Comparison of ENCODE assay signal across 8 mouse cellular contexts in genomic region chr7:109536451-109536946, GRCm38 (mm10). TPM values are rescaled to one million over a fixed set of nuclear protein-coding genes. Genes with fewer than 3 reads are reported as not detected.
A peak's percentile ranks its signal among the peaks of the same experiment; 100 is the strongest.
DNase-seq lines count a peak whose midpoint lies in the region; ATAC-seq and TF ChIP-seq lines count a peak whose summit lies in the region.
"Had no signal": no experiment of that assay in that cellular context is flagged by ENCODE, and none has a peak within 500 bp of the region (broad histone marks: within the 10 kb centered on the region; RNA-seq: fewer than 3 reads in every experiment).

No protein-coding gene starts in this region.

- H3K9ac ChIP-seq in heart, embryonic 16.5 days (ENCODE audit: low read length), result 0 out of 2 replicates have a peak overlapping the region, but pooled peaks have one; percentile 8
- H3K9ac ChIP-seq: liver, embryonic 13.5 days had no signal

- H3K4me3 ChIP-seq in cortical plate, adult 2 months (ENCODE audit: insufficient read depth, low read length), result no peak overlapping the region
- no peak overlapping the region for H3K4me3 ChIP-seq in heart, embryonic 16.5 days (ENCODE audit: low read length)
- H3K4me3 ChIP-seq: liver, embryonic 13.5 days had no signal

- peak; percentile 73 for ATAC-seq in heart, embryonic 16.5 days (replicated peaks; ENCODE audit: extremely low read depth, insufficient read depth, low FRiP score)

- no peak for TF ChIP-seq CTCF in cortical plate, adult 2 months (IDR thresholded peaks at IDR 0.05; ENCODE audit: extremely low read depth, insufficient read depth, low read length)

- WGBS in heart, embryonic 16.5 days, result 34% methylated on average over 4 of the region's 4 CpGs

- H3K9me3 ChIP-seq in heart, embryonic 16.5 days (replicated peaks; ENCODE audit: control insufficient read depth, low read length), result no peaks in the 10 kb centered on the region
- H3K9me3 ChIP-seq: liver, embryonic 13.5 days had no signal

- peak overlapping the region; percentile 40; the same call in 1 of the 2 replicates for H3K27ac ChIP-seq in cortical plate, adult 2 months (ENCODE audit: insufficient read depth, low read length)
- peak overlapping the region; percentile 73 for H3K27ac ChIP-seq in heart, embryonic 16.5 days (ENCODE audit: low read length)
- H3K27ac ChIP-seq: liver, embryonic 13.5 days had no signal

- no peak overlapping the region for H3K4me2 ChIP-seq in heart, embryonic 16.5 days (ENCODE audit: low read depth, low read length)
- H3K4me2 ChIP-seq: liver, embryonic 13.5 days had no signal

- H3K4me1 ChIP-seq in cortical plate, adult 2 months (ENCODE audit: control insufficient read depth, insufficient read depth, low read length), result no peaks in the 10 kb centered on the region; the same call in 1 of the 2 replicates
- H3K4me1 ChIP-seq in heart, embryonic 16.5 days (ENCODE audit: control insufficient read depth, insufficient read depth, low read length), result peaks cover 16% of the 10 kb centered on the region

- TF ChIP-seq POLR2A in cortical plate, adult 2 months (IDR thresholded peaks at IDR 0.05; ENCODE audit: extremely low read depth, insufficient read depth, low read length), result no peak

- H3K36me3 ChIP-seq in heart, embryonic 16.5 days (ENCODE audit: control insufficient read depth, insufficient read depth), result peaks cover 33% of the 10 kb centered on the region

- H3K27me3 ChIP-seq in heart, embryonic 16.5 days (ENCODE audit: control insufficient read depth, insufficient read depth, low read length), result no peaks in the 10 kb centered on the region
- H3K27me3 ChIP-seq: liver, embryonic 13.5 days had no signal

- DNase-seq in right cerebral cortex, postnatal 4 days, result peak; percentile 75
- no peak for DNase-seq in right cerebral cortex, postnatal 36 days (ENCODE audit: low spot score in 2 of 2)
- DNase-seq in layer of hippocampus, postnatal 36 days, result peak; percentile 49 to 50
- DNase-seq in ovary, postnatal 36 days (ENCODE audit: low spot score), result peak; percentile 65
- DNase-seq in embryo, embryonic 10 days (ENCODE audit: low spot score), result no peak
- DNase-seq: liver, embryonic 13.5 days had no signal

RNA-seq across cellular contexts. Expression of gene Rpl27a, which starts 17.6 kb away (rescaled TPM):
- polyA plus RNA-seq in cortical plate, adult 2 months (2012; rRNA removed), result 325 and 368 TPM in 2 replicates
- 71.3 and 74.1 TPM in 2 replicates for polyA plus RNA-seq in heart, embryonic 16.5 days (2015; fragmentation: Nextera tagmentation; extraction: Ambion mirVana)
- total RNA-seq in layer of hippocampus, postnatal 36 days (2021), result 100 to 1,000 TPM; 149 to 161 TPM

RNA-seq across cellular contexts. Expression of gene Trim66, which starts 28.6 kb away (rescaled TPM):
- polyA plus RNA-seq in cortical plate, adult 2 months (2012; rRNA removed), result 13.7 and 15.1 TPM in 2 replicates
- polyA plus RNA-seq in heart, embryonic 16.5 days (2015; fragmentation: Nextera tagmentation; extraction: Ambion mirVana), result 0.03 TPM in 1 of 2 replicates, not detected in the other
- total RNA-seq in layer of hippocampus, postnatal 36 days (2021), result 1 to 10 TPM; 4.9 to 5.2 TPM

Comparison
In these comparisons a context has a peak if more than half of its experiments do, and no peak if none do; other contexts are left out.
1. DNase-seq: peak in right cerebral cortex, postnatal 4 days (single experiment), layer of hippocampus, postnatal 36 days (2 of 2) and ovary, postnatal 36 days (single experiment); none in right cerebral cortex, postnatal 36 days (0 of 2) and embryo, embryonic 10 days (single experiment).
2. RNA of gene Trim66, which starts 28.6 kb away (polyA plus RNA-seq): 13.7 to 15.1 TPM in cortical plate, adult 2 months; 0.03 TPM in heart, embryonic 16.5 days; every median in the first group is over 10 times any median in the second.